Mouse (Mus musculus): ENCODE results near the gene Olfr1115. TPM values are rescaled to one million over a fixed set of nuclear protein-coding genes. Genes with fewer than 3 reads are reported as not detected.
"Not testable (repeated sequence)": the region's sequence is repeated elsewhere in the genome, so short reads cannot be mapped to it uniquely, and the experiment has no call there.

The Olfr1115 gene
- not detected in 2 replicates for total RNA-seq (2017)

DNA sequence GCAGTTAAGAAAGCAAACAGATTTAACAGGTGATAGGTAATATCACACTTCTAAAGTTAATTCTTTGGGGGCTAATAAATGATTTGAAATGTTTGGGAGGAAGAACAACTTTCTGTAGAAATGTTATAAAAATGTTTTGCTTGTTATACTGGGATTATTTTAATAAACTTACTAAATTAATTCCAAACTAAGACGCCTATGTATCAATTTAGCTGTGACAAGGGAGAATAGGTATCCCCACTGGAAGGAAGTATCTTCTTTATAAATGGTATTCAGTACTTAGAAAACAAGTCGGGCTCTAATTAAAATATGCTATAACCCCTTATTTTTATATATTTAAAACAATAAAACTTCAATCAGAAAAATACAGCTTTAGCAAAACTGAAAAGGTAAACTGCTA lies at the start of gene Olfr1115:
Gene Olfr1115 (plus strand): TSS at position 301 of the 400 bp plus-strand sequence.
- ATAC-seq (replicated peaks in 1 of 2; ENCODE audit: insufficient read depth in 1 of 2, low FRiP score in 2 of 2, low TSS enrichment in 1 of 2, low read depth in 1 of 2, poor library complexity in 2 of 2, severe bottlenecking in 2 of 2): no peak

DNA sequence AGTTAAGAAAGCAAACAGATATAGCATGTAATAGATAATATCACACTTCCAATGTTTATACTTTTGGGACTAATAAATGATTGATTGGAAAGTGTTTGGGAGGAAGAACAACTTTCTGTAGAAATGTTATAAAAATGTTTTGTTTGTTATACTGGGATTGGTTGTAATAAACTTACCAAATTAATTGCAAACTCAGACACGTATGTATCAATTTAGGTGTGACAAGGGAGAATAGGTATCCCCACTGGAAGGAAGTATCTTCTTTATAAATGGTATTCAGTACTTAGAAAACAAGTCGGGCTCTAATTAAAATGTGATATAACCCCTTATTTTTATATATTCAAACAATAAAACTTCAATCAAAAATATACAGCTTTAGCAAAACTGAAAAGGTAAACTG lies 39.1 kb upstream of the Olfr1115 start, which contains the start of gene Olfr1113:
Gene Olfr1113 (plus strand): TSS at position 301 of the 400 bp plus-strand sequence.
- no peak for ATAC-seq (replicated peaks in 1 of 2; ENCODE audit: insufficient read depth in 1 of 2, low FRiP score in 2 of 2, low TSS enrichment in 1 of 2, low read depth in 1 of 2, poor library complexity in 2 of 2, severe bottlenecking in 2 of 2)

DNA sequence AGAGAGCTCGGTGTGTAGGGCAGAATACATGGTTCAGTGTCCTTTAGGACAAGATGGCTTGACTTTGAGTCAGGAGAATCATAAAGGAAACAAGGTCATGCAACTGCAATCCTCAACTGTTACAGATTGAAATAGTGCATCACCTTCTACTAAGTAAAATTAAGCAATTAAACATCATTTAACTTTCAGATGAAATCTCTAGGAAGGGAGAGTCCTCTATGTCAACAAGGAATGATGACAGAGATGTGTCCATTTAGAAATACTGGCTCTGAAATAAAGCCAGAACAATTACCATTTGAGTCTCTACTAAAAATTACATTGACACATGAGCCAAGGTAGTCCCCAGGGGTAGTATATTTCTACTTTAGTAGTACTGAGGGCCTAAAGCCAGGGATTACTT lies 19.4 kb downstream of the Olfr1115 start, which contains the start of gene Olfr1116:
Gene Olfr1116 (plus strand): TSS at position 301 of the 400 bp plus-strand sequence.
- no peak for ATAC-seq (replicated peaks in 1 of 2; ENCODE audit: insufficient read depth in 1 of 2, low FRiP score in 2 of 2, low TSS enrichment in 1 of 2, low read depth in 1 of 2, poor library complexity in 2 of 2, severe bottlenecking in 2 of 2)

DNA sequence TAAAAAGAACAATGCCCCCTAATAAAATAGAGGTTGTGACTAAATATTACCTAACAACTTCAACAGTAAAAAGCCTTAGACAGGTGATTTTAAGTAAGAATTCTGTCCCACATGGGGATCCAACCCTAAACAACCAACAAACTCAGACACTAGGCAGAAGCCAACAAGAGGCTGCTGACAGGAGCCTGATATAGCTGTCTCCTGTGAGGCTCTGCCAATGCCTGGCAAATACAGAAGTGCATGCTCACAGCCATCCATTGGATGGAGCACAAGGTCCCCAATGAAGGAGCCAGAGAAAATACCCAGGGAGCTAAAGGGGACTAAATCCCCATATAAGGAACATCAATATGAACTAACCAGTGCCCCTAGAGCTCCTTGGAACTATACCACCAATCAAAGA lies 46.2 kb downstream of the Olfr1115 start:
- ATAC-seq (replicated peaks in 1 of 2; ENCODE audit: insufficient read depth in 1 of 2, low FRiP score in 2 of 2, low TSS enrichment in 1 of 2, low read depth in 1 of 2, poor library complexity in 2 of 2, severe bottlenecking in 2 of 2): not testable (repeated sequence)

Other genes starting within 250 kb of the Olfr1115 start
- gene Olfr1102, start 249.6 kb upstream of the Olfr1115 start, total RNA-seq (2017): not detected in 2 replicates
- not detected in 2 replicates for gene Olfr1104, start 220.9 kb upstream of the Olfr1115 start, total RNA-seq (2017)
- gene Olfr1105, start 211.5 kb upstream of the Olfr1115 start, total RNA-seq (2017): not detected in 2 replicates
- gene Olfr1106, start 195.7 kb upstream of the Olfr1115 start, total RNA-seq (2017): not detected in 2 replicates
- not detected in 2 replicates for gene Olfr1107, start 172.2 kb upstream of the Olfr1115 start, total RNA-seq (2017)
- gene Olfr1109, start 152.0 kb upstream of the Olfr1115 start, total RNA-seq (2017): not detected in 2 replicates
- not detected in 2 replicates for gene Olfr259, start 133.4 kb upstream of the Olfr1115 start, total RNA-seq (2017)
- gene Olfr1110, start 107.7 kb upstream of the Olfr1115 start, total RNA-seq (2017): not detected in 2 replicates
- not detected in 2 replicates for gene Olfr1111, start 95.4 kb upstream of the Olfr1115 start, total RNA-seq (2017)
- not detected in 2 replicates for gene Olfr1112, start 60.2 kb upstream of the Olfr1115 start, total RNA-seq (2017)
- not detected in 2 replicates for gene Olfr1113, start 39.0 kb upstream of the Olfr1115 start, total RNA-seq (2017)
- gene Olfr1116, start 19.5 kb downstream of the Olfr1115 start, total RNA-seq (2017): not detected in 2 replicates
- gene Olfr1118, start 59.6 kb downstream of the Olfr1115 start, total RNA-seq (2017): not detected in 2 replicates
- not detected in 2 replicates for gene Olfr1120, start 106.8 kb downstream of the Olfr1115 start, total RNA-seq (2017)
- not detected in 2 replicates for gene Olfr1121, start 121.9 kb downstream of the Olfr1115 start, total RNA-seq (2017)
- not detected in 2 replicates for gene Olfr1122, start 137.8 kb downstream of the Olfr1115 start, total RNA-seq (2017)
- not detected in 2 replicates for gene Olfr1123, start 168.6 kb downstream of the Olfr1115 start, total RNA-seq (2017)
- gene Olfr1124, start 182.3 kb downstream of the Olfr1115 start, total RNA-seq (2017): not detected in 2 replicates
- gene Olfr1126, start 205.9 kb downstream of the Olfr1115 start, total RNA-seq (2017): not detected in 2 replicates
- not detected in 2 replicates for gene Pramel7, start 249.1 kb downstream of the Olfr1115 start, total RNA-seq (2017)

Data from hematopoietic stem cell, adult 5-6 weeks (primary cell).